Mouse (Mus musculus) embryo, embryonic 10.5 days (tissue): ENCODE results near the gene Afp.

Experiments used
- DNase-seq: peaks from one replicate; pipeline ENCODE4 v3.0.0-alpha.2; 2015; ENCODE audit warnings: low spot score

The Afp gene

DNA sequence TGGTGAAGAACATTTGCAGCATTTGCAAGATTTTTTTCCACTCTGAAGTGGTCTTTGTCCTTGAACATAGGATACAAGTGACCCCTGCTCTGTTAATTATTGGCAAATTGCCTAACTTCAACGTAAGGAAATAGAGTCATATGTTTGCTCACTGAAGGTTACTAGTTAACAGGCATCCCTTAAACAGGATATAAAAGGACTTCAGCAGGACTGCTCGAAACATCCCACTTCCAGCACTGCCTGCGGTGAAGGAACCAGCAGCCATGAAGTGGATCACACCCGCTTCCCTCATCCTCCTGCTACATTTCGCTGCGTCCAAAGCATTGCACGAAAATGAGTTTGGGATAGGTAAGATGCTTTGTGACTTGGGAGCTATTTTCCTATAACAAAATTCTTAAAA, at the start of gene Afp:
Gene Afp (plus strand): TSS at position 220 of the 400 bp plus-strand sequence.
- no peak for DNase-seq

DNA sequence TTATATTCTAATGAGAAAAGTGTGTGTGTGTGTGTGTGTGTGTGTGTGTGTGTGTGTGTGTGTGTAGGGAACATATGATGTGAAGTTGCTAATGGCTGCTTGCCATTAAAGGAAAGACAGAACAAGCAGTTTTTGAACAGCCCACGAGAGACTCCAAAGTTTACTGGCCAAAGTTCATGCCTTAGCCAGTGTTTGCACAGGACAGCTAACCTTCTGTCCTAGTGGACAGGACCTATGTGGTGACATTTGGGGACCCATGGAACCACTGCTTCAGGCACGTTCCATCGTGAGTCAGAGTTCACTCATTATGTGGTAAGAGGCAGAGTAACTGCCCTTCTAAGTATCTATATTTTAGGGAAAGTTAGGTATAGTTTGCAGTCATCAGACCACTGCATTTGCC, 43.0 kb upstream of the Afp start:
- no peak for DNase-seq

DNA sequence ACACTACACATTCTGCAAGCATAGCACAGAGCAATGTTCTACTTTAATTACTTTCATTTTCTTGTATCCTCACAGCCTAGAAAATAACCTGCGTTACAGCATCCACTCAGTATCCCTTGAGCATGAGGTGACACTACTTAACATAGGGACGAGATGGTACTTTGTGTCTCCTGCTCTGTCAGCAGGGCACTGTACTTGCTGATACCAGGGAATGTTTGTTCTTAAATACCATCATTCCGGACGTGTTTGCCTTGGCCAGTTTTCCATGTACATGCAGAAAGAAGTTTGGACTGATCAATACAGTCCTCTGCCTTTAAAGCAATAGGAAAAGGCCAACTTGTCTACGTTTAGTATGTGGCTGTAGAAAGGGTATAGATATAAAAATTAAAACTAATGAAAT, 40.6 kb upstream of the Afp start:
- no peak for DNase-seq

DNA sequence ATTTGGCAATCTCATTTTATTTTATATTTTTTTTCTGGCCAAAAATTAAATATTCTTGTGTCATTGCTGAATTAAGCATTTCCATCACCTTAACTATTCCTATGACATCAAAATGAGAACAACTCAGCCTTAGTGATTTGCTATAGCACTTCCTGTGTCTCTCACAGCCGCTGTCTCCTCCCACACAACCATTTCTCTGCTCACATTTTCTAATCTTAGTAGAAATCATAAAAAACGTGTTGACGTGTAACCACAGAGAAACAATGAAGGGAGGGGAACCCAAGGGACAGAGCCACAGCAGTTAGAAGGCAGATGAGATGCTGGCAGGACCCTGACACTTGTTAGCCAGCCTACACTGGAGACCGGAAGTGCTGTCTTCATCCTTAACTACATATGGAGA, 37.8 kb upstream of the Afp start:
- no peak for DNase-seq

DNA sequence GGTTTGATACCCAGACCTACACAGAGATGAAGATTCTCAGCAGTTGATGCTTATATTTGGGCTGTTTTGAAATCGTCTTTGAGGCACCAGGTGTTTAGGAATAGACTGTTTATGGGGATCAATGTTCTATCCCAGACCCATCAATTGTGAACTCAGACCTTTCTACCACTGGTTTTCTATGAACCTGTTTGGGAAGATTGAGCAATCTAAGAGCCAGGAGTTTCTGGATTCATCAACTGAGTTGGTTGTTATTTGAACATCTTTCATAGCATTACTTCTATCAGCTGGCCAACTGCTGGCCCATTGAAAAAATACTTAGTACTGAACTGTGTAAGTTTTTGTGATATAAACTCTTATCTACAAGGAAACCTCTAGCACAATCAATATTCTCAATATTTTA, 33.3 kb upstream of the Afp start:
- no peak for DNase-seq

DNA sequence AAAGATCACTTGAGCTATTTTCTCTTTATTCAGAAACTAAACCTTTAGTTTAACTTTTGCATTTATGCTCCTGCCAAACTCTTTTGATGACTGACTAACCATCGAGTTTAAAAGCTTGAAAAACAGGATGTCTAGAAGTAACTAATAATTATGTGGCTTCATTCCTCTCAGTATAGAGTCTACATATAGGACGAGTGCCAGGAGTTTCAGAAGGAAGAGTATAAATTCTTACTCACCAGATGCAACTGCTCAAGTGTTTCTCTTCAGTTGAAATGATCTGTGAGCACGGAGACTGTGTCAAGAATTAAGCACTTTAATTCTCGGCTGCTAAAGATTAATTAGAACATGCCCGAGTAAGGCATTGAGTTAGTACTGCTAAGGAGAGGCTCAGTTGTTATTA, 31.8 kb upstream of the Afp start:
- no peak for DNase-seq

DNA sequence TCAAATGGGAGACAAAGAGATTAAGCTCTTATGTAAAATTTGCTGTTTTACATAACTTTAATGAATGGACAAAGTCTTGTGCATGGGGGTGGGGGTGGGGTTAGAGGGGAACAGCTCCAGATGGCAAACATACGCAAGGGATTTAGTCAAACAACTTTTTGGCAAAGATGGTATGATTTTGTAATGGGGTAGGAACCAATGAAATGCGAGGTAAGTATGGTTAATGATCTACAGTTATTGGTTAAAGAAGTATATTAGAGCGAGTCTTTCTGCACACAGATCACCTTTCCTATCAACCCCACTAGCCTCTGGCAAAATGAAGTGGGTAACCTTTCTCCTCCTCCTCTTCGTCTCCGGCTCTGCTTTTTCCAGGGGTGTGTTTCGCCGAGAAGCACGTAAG, 29.9 kb upstream of the Afp start, which contains the start of gene Alb:
Gene Alb (plus strand): TSS at position 279 of the 400 bp plus-strand sequence.
- no peak for DNase-seq

DNA sequence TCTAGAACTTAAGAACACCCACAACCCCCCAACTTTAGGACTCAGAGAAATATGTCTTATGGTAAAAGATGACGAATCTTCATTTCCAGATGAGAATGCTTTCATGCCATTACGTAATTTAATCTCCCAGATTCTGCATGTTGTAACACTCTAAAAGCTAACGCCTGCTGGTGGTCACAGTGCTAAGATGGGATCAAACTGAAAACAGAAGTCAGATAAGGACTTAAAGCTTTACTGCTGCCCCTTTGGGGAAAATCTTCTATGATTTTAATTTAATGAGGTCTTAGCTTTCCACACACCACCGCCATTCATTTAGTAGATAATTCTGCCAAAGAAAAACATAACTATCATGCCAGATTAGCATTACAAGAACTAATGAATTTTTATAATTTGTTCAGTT, 23.7 kb upstream of the Afp start:
- DNase-seq: peak; percentile 7

DNA sequence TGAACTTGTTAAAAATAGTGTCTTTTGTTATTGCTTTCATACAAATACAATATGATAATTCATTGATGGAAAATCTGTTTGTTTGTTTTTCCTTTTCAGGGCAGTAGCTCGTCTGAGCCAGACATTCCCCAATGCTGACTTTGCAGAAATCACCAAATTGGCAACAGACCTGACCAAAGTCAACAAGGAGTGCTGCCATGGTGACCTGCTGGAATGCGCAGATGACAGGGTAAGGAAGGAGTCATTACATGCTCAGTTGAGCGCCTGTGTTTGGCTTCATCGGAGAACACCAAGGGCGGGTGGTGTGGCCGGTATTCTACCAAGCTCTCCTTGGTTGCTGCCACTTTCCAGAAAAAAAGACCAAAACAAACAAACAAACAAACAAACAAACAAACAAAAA, 23.3 kb upstream of the Afp start:
- DNase-seq: peak; percentile 82

DNA sequence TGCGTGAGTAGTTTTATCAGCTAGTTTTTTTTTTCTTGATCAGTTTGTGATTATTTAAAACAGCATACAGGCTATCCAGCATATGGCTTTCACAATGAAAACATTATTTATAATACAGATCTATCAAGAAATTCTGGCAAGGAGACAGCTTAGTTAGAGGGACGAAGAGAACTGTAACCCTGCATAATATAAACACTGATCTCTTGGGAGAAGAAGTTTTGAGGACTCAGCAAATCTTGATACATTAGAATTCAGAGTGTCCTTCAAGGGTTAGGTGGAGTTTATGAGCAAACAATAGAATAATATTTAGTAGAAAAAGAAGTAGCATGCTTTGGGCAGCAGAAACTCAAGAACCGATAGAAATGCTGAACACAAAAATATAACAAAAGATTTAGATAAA, 19.7 kb upstream of the Afp start:
- no peak for DNase-seq

DNA sequence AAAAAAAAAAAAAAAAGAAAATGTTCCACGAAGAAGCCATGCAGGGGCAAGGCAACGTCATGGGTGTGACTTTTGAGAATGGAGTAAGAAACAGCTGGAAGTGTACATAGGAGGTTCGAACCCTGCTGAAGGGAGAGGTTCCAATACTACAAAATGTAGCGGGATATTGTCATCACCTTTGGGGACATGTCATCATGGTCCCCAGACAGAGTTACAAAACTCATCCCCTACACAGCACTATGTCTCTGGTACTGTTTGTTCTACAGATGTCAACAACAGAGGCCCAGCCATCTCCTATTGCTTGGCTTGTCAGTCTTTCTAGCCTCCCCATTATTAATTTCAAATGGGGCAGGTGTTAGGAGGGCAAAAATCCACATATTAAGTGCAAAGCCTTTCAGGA, 16.6 kb upstream of the Afp start:
- no peak for DNase-seq

DNA sequence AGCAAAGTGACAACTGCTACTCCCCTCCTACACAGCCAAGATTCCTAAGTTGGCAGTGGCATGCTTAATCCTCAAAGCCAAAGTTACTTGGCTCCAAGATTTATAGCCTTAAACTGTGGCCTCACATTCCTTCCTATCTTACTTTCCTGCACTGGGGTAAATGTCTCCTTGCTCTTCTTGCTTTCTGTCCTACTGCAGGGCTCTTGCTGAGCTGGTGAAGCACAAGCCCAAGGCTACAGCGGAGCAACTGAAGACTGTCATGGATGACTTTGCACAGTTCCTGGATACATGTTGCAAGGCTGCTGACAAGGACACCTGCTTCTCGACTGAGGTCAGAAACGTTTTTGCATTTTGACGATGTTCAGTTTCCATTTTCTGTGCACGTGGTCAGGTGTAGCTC, 16.2 kb upstream of the Afp start:
- no peak for DNase-seq

DNA sequence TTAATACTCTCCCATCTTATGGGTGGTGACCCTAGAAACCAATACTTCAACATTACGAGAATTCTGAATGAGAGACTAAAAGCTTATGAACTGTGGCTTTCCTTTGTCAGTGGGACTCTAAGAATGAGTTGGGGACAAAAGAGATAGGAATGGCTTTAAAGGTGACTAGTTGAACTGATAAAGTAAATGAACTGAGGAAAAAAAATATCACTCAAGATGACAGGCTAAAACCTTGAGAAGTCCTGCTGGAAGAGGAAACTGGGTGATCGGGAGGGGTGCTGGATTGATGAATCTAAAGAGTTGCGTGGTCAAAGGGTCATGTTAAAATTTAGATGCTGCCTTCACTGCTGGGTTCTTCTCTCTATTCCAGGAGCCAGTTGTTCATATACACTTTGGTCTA, 13.8 kb upstream of the Afp start:
- DNase-seq: no peak

DNA sequence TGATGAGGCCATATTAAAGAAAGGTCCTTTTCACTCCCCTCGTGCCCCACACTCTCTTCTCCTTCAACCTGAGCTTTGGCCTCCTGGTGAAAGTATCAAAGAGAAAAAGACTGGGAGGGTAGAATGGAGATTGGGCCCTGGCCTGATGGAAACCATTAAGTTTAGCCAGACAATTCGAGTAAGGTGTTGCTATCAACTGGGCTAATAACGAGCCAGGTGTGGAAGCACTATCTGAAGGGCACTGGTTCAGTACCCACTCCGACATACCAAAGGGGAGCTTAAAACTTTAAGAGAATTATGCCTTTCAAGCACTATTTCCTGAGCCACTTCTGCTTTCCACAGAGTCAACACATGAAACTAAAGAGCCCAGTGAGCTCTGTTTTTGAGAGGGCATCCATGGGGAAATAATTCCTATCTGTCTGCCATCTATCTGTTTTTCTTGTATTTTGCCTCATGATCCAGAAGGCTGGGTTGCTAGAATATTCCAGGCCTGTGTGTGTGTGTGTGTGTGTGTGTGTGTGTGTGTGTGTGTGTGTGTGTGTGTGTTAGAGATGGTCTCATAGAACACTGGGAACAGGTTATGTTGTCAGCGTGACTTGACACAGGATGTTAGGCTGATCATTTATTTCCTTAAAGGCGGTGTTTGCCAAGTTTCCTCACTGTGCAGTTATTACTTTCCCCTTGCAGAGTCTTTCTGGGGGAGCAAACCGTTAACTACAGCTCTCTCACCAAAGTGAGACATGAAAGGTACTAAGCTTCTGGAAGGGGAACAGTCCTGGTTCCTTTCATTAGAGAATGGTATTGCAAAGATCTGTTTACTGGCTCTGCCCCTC, 13.0 kb upstream of the Afp start:
- no peak for DNase-seq

DNA sequence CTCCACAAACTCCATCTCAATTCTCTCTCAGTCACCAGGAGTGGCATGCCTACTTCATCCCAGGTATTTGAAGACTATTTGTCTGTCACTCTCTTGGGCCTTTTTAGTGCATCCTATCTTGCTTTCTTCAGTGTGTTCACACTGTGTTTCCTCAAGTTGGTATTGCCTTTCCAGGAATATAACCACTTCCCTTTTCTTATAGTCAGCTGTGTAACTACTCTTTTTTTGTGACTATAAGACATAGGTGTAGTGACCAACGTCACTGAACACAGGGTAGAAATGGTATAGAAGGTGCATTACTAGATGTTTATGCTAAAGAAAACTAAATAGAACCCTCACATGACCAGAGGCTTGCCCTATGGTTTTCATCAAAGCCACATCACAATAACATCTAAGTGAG, 11.7 kb upstream of the Afp start:
- no peak for DNase-seq

DNA sequence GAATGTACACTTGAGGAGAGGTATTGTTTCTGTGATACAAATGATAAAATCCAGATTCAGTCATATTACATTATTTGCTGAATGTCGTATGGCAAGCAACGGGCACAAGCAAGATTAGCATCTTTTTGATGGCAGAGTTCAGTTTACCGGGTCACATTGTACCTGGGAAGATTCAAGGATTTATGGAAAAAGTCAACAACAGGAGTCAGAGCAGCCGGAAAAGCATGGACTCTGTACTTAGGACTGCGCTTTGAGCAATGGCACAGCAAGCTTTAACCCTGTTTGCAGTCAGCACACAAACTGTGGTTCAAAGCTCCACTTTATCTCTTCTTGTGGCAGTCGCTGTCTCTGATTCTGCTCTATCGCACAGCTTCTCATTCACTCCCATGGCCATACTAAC, 4.9 kb upstream of the Afp start:
- DNase-seq: no peak

DNA sequence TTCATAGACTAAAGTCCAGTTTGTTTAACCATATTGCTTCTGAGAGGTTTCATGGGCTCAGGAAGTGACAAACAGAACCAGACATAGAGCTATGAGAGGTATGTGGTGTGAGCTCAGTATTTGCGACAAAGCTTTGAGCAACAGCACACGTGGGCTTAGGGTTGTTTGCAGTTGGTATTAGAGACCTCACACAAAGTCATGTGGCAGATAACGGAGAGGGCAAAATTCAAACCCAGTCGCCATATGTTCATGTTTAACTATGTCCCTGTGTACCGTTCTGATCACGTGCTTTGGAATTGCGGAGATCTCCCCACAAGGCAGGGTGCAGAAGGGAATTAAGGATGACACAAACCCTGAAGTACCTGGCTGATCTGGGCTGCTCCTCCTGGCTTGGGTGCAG, 2.2 kb upstream of the Afp start:
- no peak for DNase-seq

DNA sequence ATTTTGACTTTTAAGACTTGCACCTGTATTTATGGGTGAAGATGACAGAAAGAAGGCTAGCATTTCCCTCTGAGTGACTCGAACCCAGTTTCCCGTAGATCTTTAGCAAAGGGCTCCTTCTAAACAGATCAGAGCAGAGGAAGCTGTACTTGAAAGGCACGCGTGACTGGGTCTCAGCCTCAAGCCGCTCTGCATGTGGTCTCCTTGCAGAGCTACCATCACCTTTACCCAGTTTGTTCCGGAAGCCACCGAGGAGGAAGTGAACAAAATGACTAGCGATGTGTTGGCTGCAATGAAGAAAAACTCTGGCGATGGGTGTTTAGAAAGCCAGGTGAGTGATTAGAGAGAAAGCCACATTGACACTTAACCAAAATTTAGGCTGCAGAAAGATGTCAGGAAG, 1.9 kb downstream of the Afp start:
- DNase-seq: no peak

DNA sequence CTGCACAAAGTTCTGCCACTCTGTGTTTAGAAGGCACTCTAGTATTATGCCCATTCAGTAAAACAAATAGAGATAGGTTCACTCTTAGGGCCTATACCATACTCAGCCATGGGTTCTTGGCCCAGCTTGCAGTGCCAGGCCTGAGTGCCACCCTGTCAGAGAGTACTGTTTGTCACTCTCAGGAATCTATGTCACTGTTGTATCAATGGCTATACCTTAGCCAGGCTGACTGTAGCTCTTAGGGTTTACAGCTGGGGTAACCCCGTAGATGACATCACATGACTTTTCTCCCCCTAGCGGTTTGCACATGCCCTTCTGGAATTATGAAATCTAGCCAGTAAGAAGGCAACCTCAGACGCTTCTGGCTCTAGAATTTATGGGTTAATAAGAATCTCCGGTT, 3.8 kb downstream of the Afp start:
- no peak for DNase-seq

DNA sequence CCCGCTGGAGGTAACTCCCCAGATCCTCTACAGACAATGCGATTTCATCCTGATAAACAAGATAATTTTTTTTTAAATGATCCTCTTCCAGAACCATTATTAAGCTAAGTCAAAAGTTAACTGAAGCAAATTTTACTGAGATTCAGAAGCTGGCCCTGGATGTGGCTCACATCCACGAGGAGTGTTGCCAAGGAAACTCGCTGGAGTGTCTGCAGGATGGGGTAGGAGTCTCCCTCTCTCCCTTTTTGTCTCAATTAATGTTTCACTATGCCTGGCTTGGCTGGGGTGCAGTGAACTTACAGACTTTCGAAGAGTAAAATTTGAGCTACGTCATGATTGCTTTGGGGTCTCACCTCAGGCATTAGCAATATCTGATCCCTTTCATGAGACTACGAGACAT, 9.0 kb downstream of the Afp start:
- DNase-seq: no peak

DNA sequence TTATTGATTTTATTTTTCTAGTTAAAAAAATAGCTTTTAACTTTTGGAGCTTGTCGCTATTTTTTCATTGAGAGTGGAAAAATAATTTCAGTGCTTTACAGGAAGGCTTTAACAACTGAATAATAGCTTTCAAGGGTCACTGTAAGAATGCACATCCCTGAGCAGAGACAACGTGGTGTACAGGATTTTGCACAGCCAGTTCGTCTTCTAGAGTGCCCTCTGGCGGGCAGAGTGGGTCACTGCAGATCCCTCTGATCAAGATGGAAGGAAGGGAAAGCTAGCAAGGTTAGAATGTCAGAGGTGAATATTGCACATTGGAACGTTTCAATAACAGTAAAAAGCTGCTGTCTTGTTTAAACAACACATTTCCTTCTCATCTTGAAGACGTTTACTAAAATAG, 10.2 kb downstream of the Afp start:
- DNase-seq: peak; percentile 89

DNA sequence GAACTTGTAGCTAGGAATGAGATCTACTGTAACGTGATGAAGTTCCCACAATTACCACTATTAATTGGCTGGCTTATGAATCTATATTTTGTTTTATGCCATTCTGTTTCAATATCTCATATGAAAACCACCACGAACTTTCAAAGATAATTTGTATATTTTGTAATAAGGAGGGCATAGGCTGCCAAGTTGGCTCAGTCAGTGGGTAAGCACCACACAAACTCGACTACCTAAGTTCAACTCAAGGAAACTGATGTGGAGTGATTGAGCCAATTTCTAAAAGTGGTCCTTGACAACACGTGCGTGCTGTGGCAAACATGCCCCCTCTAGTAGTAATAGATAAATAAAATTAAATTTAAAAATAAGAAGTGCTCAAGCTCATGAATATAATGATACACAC, 11.2 kb downstream of the Afp start:
- no peak for DNase-seq

DNA sequence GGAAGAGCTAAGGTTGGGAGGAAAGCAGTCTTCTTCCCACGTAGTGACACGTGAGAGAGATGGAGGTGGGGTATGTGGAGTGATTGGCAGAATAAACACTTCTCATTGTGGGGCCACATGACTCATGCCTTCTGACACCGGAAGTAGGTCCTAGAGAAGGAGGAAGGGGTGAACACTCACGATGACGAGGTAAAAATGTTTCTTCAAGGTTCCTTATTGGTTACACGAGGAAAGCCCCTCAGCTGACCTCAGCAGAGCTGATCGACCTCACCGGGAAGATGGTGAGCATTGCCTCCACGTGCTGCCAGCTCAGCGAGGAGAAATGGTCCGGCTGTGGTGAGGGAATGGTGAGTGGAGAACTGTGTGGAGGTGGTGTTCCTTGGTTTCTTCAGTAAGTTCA, 14.2 kb downstream of the Afp start:
- DNase-seq: no peak

DNA sequence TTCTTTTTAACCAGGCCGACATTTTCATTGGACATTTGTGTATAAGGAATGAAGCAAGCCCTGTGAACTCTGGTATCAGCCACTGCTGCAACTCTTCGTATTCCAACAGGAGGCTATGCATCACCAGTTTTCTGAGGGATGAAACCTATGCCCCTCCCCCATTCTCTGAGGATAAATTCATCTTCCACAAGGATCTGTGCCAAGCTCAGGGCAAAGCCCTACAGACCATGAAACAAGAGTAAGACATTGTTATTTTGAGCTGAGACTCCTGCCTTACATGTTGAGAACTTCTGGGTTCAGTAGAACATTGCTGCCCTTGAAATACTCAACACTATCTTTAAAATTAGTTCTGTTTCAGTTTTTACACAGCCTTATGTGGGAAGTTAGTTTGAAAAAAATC, 16.0 kb downstream of the Afp start:
- DNase-seq: no peak
